Mouse (Mus musculus) midbrain, postnatal 0 days (tissue): ENCODE measurements around the gene Art2b. TPM values are rescaled to one million over a fixed set of nuclear protein-coding genes. Genes with fewer than 3 reads are reported as not detected.
"Not testable (repeated sequence)": the region's sequence is repeated elsewhere in the genome, so short reads cannot be mapped to it uniquely, and the experiment has no call there.

Experiments
- ATAC-seq: fragments of 200-750 bp; cut with Nextera tagmentation; 2 replicates; pipeline ENCODE4 v1.8.0; 2017; ENCODE audit warnings: moderate number of reproducible peaks, mild to moderate bottlenecking, moderate TSS enrichment, moderate library complexity; ENCODE audit not compliant: low FRiP score
- DNase-seq: peaks from one replicate; pipeline ENCODE4 v3.0.0-alpha.2; 2015; ENCODE audit warnings: low spot score
- H3K27ac ChIP-seq: fragments of 300-500 bp; sonication (generic); 2 replicates; pipeline ENCODE4 v1.5.1; 2014; ENCODE audit warnings: low read depth, mild to moderate bottlenecking, low read length, mixed read lengths
- H3K27me3 ChIP-seq: fragments of 300-500 bp; sonication (generic); 2 replicates; pipeline ENCODE4 v1.6.1; 2014; ENCODE audit warnings: low read length, control low read depth, mixed read lengths; ENCODE audit not compliant: insufficient read depth
- H3K36me3 ChIP-seq: fragments of 300-500 bp; sonication (generic); 2 replicates; pipeline ENCODE4 v1.6.1; 2014; ENCODE audit warnings: low read length, control low read depth, mixed read lengths; ENCODE audit not compliant: insufficient read depth
- H3K4me1 ChIP-seq: fragments of 300-500 bp; sonication (generic); 2 replicates; pipeline ENCODE4 v1.6.1; 2014; ENCODE audit warnings: mild to moderate bottlenecking, control low read depth, antibody characterized with exemption, low read length, mixed read lengths; ENCODE audit not compliant: insufficient read depth
- H3K4me2 ChIP-seq: fragments of 300-500 bp; sonication (generic); 2 replicates; pipeline ENCODE4 v1.6.1; 2014; ENCODE audit warnings: low read depth, mild to moderate bottlenecking, low read length, mixed read lengths; ENCODE audit not compliant: poor library complexity, severe bottlenecking
- H3K4me3 ChIP-seq: fragments of 300-500 bp; sonication (generic); 2 replicates; pipeline ENCODE4 v1.5.1; 2014; ENCODE audit warnings: low read depth, mild to moderate bottlenecking, low read length, moderate library complexity
- H3K9ac ChIP-seq: fragments of 300-500 bp; sonication (generic); replicated peaks from 2 replicates; pipeline ENCODE4 v1.6.1; 2014; ENCODE audit warnings: mild to moderate bottlenecking, low read length, moderate library complexity, mixed read lengths; ENCODE audit not compliant: poor library complexity, severe bottlenecking
- H3K9me3 ChIP-seq: fragments of 300-500 bp; sonication (generic); 2 replicates; pipeline ENCODE4 v1.6.1; 2016; ENCODE audit warnings: low read length, control low read depth
- CTCF ChIP-seq: IDR thresholded peaks from 2 replicates; pipeline ENCODE4 v1.5.1; 2016; ENCODE audit warnings: antibody characterized with exemption, mild to moderate bottlenecking
- WGBS: fragments of 180-500 bp; shearing (Covaris S2); extraction: QIAGEN DNeasy Blood & Tissue Kit; methylation state at CpG from one replicate; pipeline ENCODE4 v1.1.7; 2014; 5-methylcytosine and 5-hydroxymethylcytosine counted together
- polyA plus RNA-seq: library from polyadenylated mRNA; unstranded; fragments of >200 nt; fragmentation: Nextera tagmentation; extraction: Ambion mirVana; gene quantifications from 2 replicates; pipeline ENCODE4 v1.2.1, GENCODE M21; 2015
- total RNA-seq: library from RNA; depleted of rRNA; stranded (reverse); fragments of >200 nt; gene quantifications from 2 replicates; pipeline ENCODE4 v1.2.3, GENCODE M21; 2014

Art2b gene
- total and polyA plus RNA-seq, 2 experiments from 2014 or later = not detected

- DNase-seq (peak; percentile 77), ATAC-seq (no peak)
- Histone ChIP-seq H3K4me3 (no peak overlapping the region), H3K9ac (no peak overlapping the region), H3K4me1 (0 out of 2 replicates have a peak, but pooled peaks cover 3% of the 10 kb centered on the region), H3K27me3 (no peaks in the 10 kb centered on the region), H3K9me3 (no peaks in the 10 kb centered on the region), H3K4me2 (no peak overlapping the region), H3K36me3 (no peaks in the 10 kb centered on the region), H3K27ac (no peak overlapping the region)
- 25% methylated on average over 4 of the region's 4 CpGs for WGBS
- TF ChIP-seq CTCF = peak; percentile 82
Measured at GRCm38 (mm10) chr7:101620373-101620772, 35.0 kb upstream of the Art2b start.

GRCm38 (mm10) chr7:101618273-101618672, 32.9 kb upstream of the Art2b start:
- Histone ChIP-seq H3K9me3 (no peaks in the 10 kb centered on the region), H3K36me3 (no peaks in the 10 kb centered on the region), H3K9ac (no peak overlapping the region), H3K4me1 (0 out of 2 replicates have a peak, but pooled peaks cover 3% of the 10 kb centered on the region), H3K27me3 (no peaks in the 10 kb centered on the region), H3K4me2 (no peak overlapping the region), H3K4me3 (no peak overlapping the region), H3K27ac (no peak overlapping the region)
- ATAC-seq (no peak), DNase-seq (no peak)
- WGBS = 81% methylated on average over 7 of the region's 7 CpGs
- no peak for TF ChIP-seq CTCF

GRCm38 (mm10) chr7:101617438-101618165, 32.2 kb upstream of the Art2b start:
- TF ChIP-seq CTCF = no peak
- Histone ChIP-seq H3K36me3 (no peaks in the 10 kb centered on the region), H3K4me2 (no peak overlapping the region), H3K4me1 (no peaks in the 10 kb centered on the region), H3K4me3 (no peak overlapping the region), H3K27me3 (no peaks in the 10 kb centered on the region), H3K27ac (no peak overlapping the region), H3K9ac (no peak overlapping the region), H3K9me3 (no peaks in the 10 kb centered on the region)
- 59% methylated on average over 10 of the region's 10 CpGs for WGBS
- ATAC-seq (no peak), DNase-seq (no peak)

GRCm38 (mm10) chr7:101616136-101616835, 30.9 kb upstream of the Art2b start:
- Histone ChIP-seq H3K36me3 (no peaks in the 10 kb centered on the region), H3K4me1 (no peaks in the 10 kb centered on the region), H3K27ac (no peak overlapping the region), H3K4me2 (no peak overlapping the region), H3K9ac (no peak overlapping the region), H3K9me3 (no peaks in the 10 kb centered on the region), H3K4me3 (no peak overlapping the region), H3K27me3 (no peaks in the 10 kb centered on the region)
- no peak for TF ChIP-seq CTCF
- DNase-seq = no peak
- ATAC-seq = no peak
- WGBS = 85% methylated on average over 6 of the region's 6 CpGs

GRCm38 (mm10) chr7:101615406-101615805, 30.0 kb upstream of the Art2b start:
- H3K9ac ChIP-seq = no peak overlapping the region
- H3K4me3 ChIP-seq = no peak overlapping the region
- no peaks in the 10 kb centered on the region for H3K4me1 ChIP-seq
- no peak for DNase-seq
- no peak overlapping the region for H3K27ac ChIP-seq
- ATAC-seq = no peak
- H3K4me2 ChIP-seq = no peak overlapping the region
- H3K9me3 ChIP-seq = no peaks in the 10 kb centered on the region
- no peaks in the 10 kb centered on the region for H3K27me3 ChIP-seq
- 83% methylated on average over 7 of the region's 7 CpGs for WGBS
- no peak for TF ChIP-seq CTCF
- H3K36me3 ChIP-seq = no peaks in the 10 kb centered on the region

- H3K27ac ChIP-seq, H3K4me2 ChIP-seq, H3K4me3 ChIP-seq, H3K36me3 ChIP-seq, H3K9ac ChIP-seq, H3K27me3 ChIP-seq, H3K9me3 ChIP-seq, DNase-seq, H3K4me1 ChIP-seq, ATAC-seq: not testable (repeated sequence)
- WGBS = 85% methylated on average over 8 of the region's 8 CpGs
Measured at GRCm38 (mm10) chr7:101612786-101613527, 27.6 kb upstream of the Art2b start.
